29 mouse cellular contexts compared by ENCODE assay signal in genomic region chr17:26587961-26588487, GRCm38 (mm10). TPM values are rescaled to one million over a fixed set of nuclear protein-coding genes. Genes with fewer than 3 reads are reported as not detected.
DNase-seq lines count a peak whose midpoint lies in the region; ATAC-seq lines count a peak whose summit lies in the region.
"Had no signal": no experiment of that assay in that cellular context is flagged by ENCODE, and none has a peak within 500 bp of the region (broad histone marks: within the 10 kb centered on the region; RNA-seq: fewer than 3 reads in every experiment).

No protein-coding gene starts in this region.

- intact Hi-C loops in heart, postnatal 14 days (cut with DNase I), result no loop called here

- WGBS in heart, embryonic 15.5 days, result 73% methylated on average over 12 of the region's 12 CpGs

- no peak overlapping the region for H3K4me2 ChIP-seq in heart, embryonic 15.5 days
- H3K4me2 ChIP-seq: embryonic facial prominence, embryonic 13.5 days; embryonic facial prominence, embryonic 15.5 days; forebrain, embryonic 12.5 days had no signal

- H3K36me3 ChIP-seq in heart, embryonic 15.5 days, result peaks cover 7% of the 10 kb centered on the region; the same call in 1 of the 2 replicates

- DNase-seq in frontal cortex, postnatal 25 days (ENCODE audit: low spot score in 2 of 2), result no peak
- peak; percentile 83 for DNase-seq in heart, adult 11 months
- DNase-seq in heart, postnatal 14 days, result no peak
- no peak for DNase-seq in heart, postnatal 4 days
- DNase-seq in brain, adult 2 months (ENCODE audit: low read depth, low spot score), result peak; percentile 61
- no peak for DNase-seq in cerebellum, postnatal 10 days
- DNase-seq: adrenal gland, adult 8-10 months; adrenal gland, postnatal 14 days; adrenal gland, postnatal 36 days; B cell, adult 2 months; cerebellum, adult 11 months; cerebellum, adult 18-20 months; cerebellum, adult 8-10 months; cerebellum, adult 9-11 months; embryo, embryonic 11 days had no signal

- no peaks in the 10 kb centered on the region for H3K9me3 ChIP-seq in heart, embryonic 15.5 days (replicated peaks)
- H3K9me3 ChIP-seq: embryonic facial prominence, embryonic 13.5 days; embryonic facial prominence, embryonic 15.5 days; forebrain, embryonic 10.5 days; forebrain, embryonic 12.5 days; G1E had no signal

- no peaks in the 10 kb centered on the region for H3K27me3 ChIP-seq in heart, embryonic 15.5 days
- H3K27me3 ChIP-seq: CH12.LX; embryonic facial prominence, embryonic 13.5 days; embryonic facial prominence, embryonic 15.5 days; forebrain, embryonic 12.5 days; Patski had no signal

- no peak overlapping the region for H3K4me3 ChIP-seq in heart, embryonic 15.5 days
- H3K4me3 ChIP-seq: embryonic facial prominence, embryonic 13.5 days; embryonic facial prominence, embryonic 15.5 days; erythroblast, embryonic 14.5 days; forebrain, embryonic 10.5 days; forebrain, embryonic 12.5 days had no signal

- peak; percentile 58 for ATAC-seq in frontal cortex, adult (ENCODE audit: low TSS enrichment)
- no peak for ATAC-seq in heart, embryonic 15.5 days (replicated peaks; ENCODE audit: insufficient number of reproducible peaks, insufficient read depth, low FRiP score, low read depth)
- ATAC-seq: activated CD4-positive, CD25-positive, alpha-beta regulatory T cell, adult 4 months; CD4-positive, CD25-positive, alpha-beta regulatory T cell, adult 4 months; forebrain, embryonic 14.5 days; forebrain, embryonic 16.5 days; Patski had no signal

- H3K27ac ChIP-seq in heart, embryonic 15.5 days, result 0 out of 2 replicates have a peak overlapping the region, but pooled peaks have one; percentile 15
- H3K27ac ChIP-seq: embryonic facial prominence, embryonic 13.5 days; embryonic facial prominence, embryonic 15.5 days; forebrain, embryonic 10.5 days; forebrain, embryonic 12.5 days had no signal

- peaks cover 50% of the 10 kb centered on the region for H3K4me1 ChIP-seq in heart, embryonic 15.5 days (replicated peaks)

- H3K9ac ChIP-seq in heart, embryonic 15.5 days, result no peak overlapping the region
- H3K9ac ChIP-seq: embryonic facial prominence, embryonic 13.5 days; embryonic facial prominence, embryonic 15.5 days; forebrain, embryonic 12.5 days had no signal

RNA-seq across cellular contexts. Expression of gene Dusp1, which starts 26.1 kb away (rescaled TPM):
- 10 to 100 TPM; 91.2 to 99.6 TPM for total RNA-seq in heart, postnatal 14 days (2021)
- 30.8 and 38.1 TPM in 2 replicates for polyA plus RNA-seq in heart, embryonic 15.5 days (2015; fragmentation: Nextera tagmentation; extraction: Ambion mirVana)
- 10 to 100 TPM; 66.9 to 69.5 TPM for total RNA-seq in heart, postnatal 4 days (2021)

RNA-seq across cellular contexts. Expression of gene Ergic1, which starts 26.7 kb away (rescaled TPM):
- 10 to 100 TPM; 51.1 to 59.5 TPM for total RNA-seq in heart, postnatal 14 days (2021)
- polyA plus RNA-seq in heart, embryonic 15.5 days (2015; fragmentation: Nextera tagmentation; extraction: Ambion mirVana), result 75.0 and 92.0 TPM in 2 replicates
- total RNA-seq in heart, postnatal 4 days (2021), result 100 to 1,000 TPM; 109 to 115 TPM

Comparison
In these comparisons a context has a peak if more than half of its experiments do, and no peak if none do; other contexts are left out.
1. DNase-seq: peak in heart, adult 11 months (single experiment) and brain, adult 2 months (single experiment); none in frontal cortex, postnatal 25 days (0 of 2), heart, postnatal 14 days (0 of 2), heart, postnatal 4 days (single experiment) and cerebellum, postnatal 10 days (0 of 2).